Mouse (Mus musculus) lung, embryonic 16.5 days (tissue): ENCODE data around the gene Tmem214. TPM values are rescaled to one million over a fixed set of nuclear protein-coding genes. Genes with fewer than 3 reads are reported as not detected.
"Not testable (repeated sequence)": the region's sequence is repeated elsewhere in the genome, so short reads cannot be mapped to it uniquely, and the experiment has no call there.

Experiments used
- ATAC-seq: fragments of 200-750 bp; cut with Nextera tagmentation; 2 replicates; pipeline ENCODE4 v1.8.0; 2017; ENCODE audit warnings: low read depth, mild to moderate bottlenecking, moderate library complexity
- H3K27ac ChIP-seq: fragments of 300-500 bp; sonication (generic); 2 replicates; pipeline ENCODE4 v1.5.1; 2014; ENCODE audit warnings: mild to moderate bottlenecking, control low read depth, low read length
- H3K27me3 ChIP-seq: fragments of 300-500 bp; sonication (generic); 2 replicates; pipeline ENCODE4 v1.6.1; 2014; ENCODE audit warnings: low read depth, low read length, mixed read lengths; ENCODE audit not compliant: control insufficient read depth, insufficient read depth
- H3K36me3 ChIP-seq: fragments of 300-500 bp; sonication (generic); 2 replicates; pipeline ENCODE4 v1.6.1; 2014; ENCODE audit warnings: low read length; ENCODE audit not compliant: control insufficient read depth, insufficient read depth
- H3K4me1 ChIP-seq: fragments of 300-500 bp; sonication (generic); replicated peaks from 2 replicates; pipeline ENCODE4 v1.6.1; 2014; ENCODE audit warnings: low read length, mixed read lengths; ENCODE audit not compliant: control insufficient read depth, insufficient read depth
- H3K4me2 ChIP-seq: fragments of 300-500 bp; sonication (generic); 2 replicates; pipeline ENCODE4 v1.6.1; 2014; ENCODE audit warnings: low read depth, low read length, control low read depth
- H3K4me3 ChIP-seq: fragments of 300-500 bp; sonication (generic); 2 replicates; pipeline ENCODE4 v1.5.1; 2014; ENCODE audit warnings: mild to moderate bottlenecking, low read length, control low read depth
- H3K9ac ChIP-seq: fragments of 300-500 bp; sonication (generic); 2 replicates; pipeline ENCODE4 v1.6.1; 2014; ENCODE audit warnings: low read length, control low read depth
- H3K9me3 ChIP-seq: fragments of 300-500 bp; sonication (generic); 2 replicates; pipeline ENCODE4 v1.6.1; 2016; ENCODE audit warnings: low read length; ENCODE audit not compliant: control insufficient read depth
- WGBS: fragments of 180-500 bp; shearing (Covaris S2); extraction: QIAGEN DNeasy Blood & Tissue Kit; methylation state at CpG from one replicate; pipeline ENCODE4 v1.1.7; 2014; 5-methylcytosine and 5-hydroxymethylcytosine counted together
- polyA plus RNA-seq: library from polyadenylated mRNA; unstranded; fragments of >200 nt; fragmentation: Nextera tagmentation; extraction: Ambion mirVana; gene quantifications from 2 replicates; pipeline ENCODE4 v1.2.1, GENCODE M21; 2015

The Tmem214 gene
- polyA plus RNA-seq, 1 experiment from 2014 or later: 84.4 TPM

GRCm38 (mm10) chr5:30868981-30869380 is 1.2 kb downstream of the Tmem214 start:
- Histone ChIP-seq H3K27ac (peak overlapping the region; percentile 38; the same call in 1 of the 2 replicates), H3K4me1 (peaks cover 11% of the 10 kb centered on the region), H3K4me3 (peak overlapping the region; percentile 87), H3K4me2 (peak overlapping the region; percentile 85), H3K36me3 (peaks cover 21% of the 10 kb centered on the region), H3K9ac (peak overlapping the region; percentile 91), H3K9me3 (no peaks in the 10 kb centered on the region), H3K27me3 (no peaks in the 10 kb centered on the region)
- WGBS: 15% methylated on average over 9 of the region's 9 CpGs
- ATAC-seq: peak; percentile 32; the same call in 1 of the 2 replicates

GRCm38 (mm10) chr5:30869405-30870130 is 1.8 kb downstream of the Tmem214 start:
- Histone ChIP-seq H3K4me3 (peak overlapping the region; percentile 87), H3K36me3 (peaks cover 27% of the 10 kb centered on the region), H3K4me1 (peaks cover 11% of the 10 kb centered on the region), H3K9ac (peak overlapping the region; percentile 91), H3K9me3 (no peaks in the 10 kb centered on the region), H3K27ac (peak overlapping the region; percentile 45), H3K4me2 (peak overlapping the region; percentile 85), H3K27me3 (no peaks in the 10 kb centered on the region)
- WGBS: under 1% methylated on average over 63 of the region's 63 CpGs
- peak; percentile 95 for ATAC-seq

GRCm38 (mm10) chr5:30870131-30870406 is 2.3 kb downstream of the Tmem214 start:
- Histone ChIP-seq H3K27ac (peak overlapping the region; percentile 45), H3K36me3 (peaks cover 32% of the 10 kb centered on the region), H3K4me1 (peaks cover 11% of the 10 kb centered on the region), H3K4me3 (peak overlapping the region; percentile 87), H3K27me3 (no peaks in the 10 kb centered on the region), H3K9ac (peak overlapping the region; percentile 91), H3K4me2 (peak overlapping the region; percentile 85), H3K9me3 (no peaks in the 10 kb centered on the region)
- WGBS: 13% methylated on average over 2 of the region's 2 CpGs
- no peak for ATAC-seq

GRCm38 (mm10) chr5:30872574-30872973 is 4.8 kb downstream of the Tmem214 start:
- Histone ChIP-seq H3K9me3 (no peaks in the 10 kb centered on the region), H3K27ac (no peak overlapping the region), H3K4me2 (no peak overlapping the region), H3K4me1 (peaks cover 11% of the 10 kb centered on the region), H3K36me3 (peaks cover 54% of the 10 kb centered on the region), H3K9ac (no peak overlapping the region), H3K4me3 (no peak overlapping the region), H3K27me3 (no peaks in the 10 kb centered on the region)
- no peak for ATAC-seq
- WGBS: 88% methylated on average over 9 of the region's 9 CpGs

- no peak overlapping the region for H3K4me3 ChIP-seq
- no peaks in the 10 kb centered on the region for H3K27me3 ChIP-seq
- ATAC-seq: no peak
- peaks cover 56% of the 10 kb centered on the region for H3K36me3 ChIP-seq
- peaks cover 7% of the 10 kb centered on the region for H3K4me1 ChIP-seq
- H3K9ac ChIP-seq: no peak overlapping the region
- WGBS: 79% methylated on average over 7 of the region's 7 CpGs
- H3K4me2 ChIP-seq: no peak overlapping the region
- H3K27ac ChIP-seq: no peak overlapping the region
- no peaks in the 10 kb centered on the region for H3K9me3 ChIP-seq
Observed at GRCm38 (mm10) chr5:30874365-30874764, 6.6 kb downstream of the Tmem214 start.

- Histone ChIP-seq H3K4me1 (no peaks in the 10 kb centered on the region), H3K4me2 (no peak overlapping the region), H3K4me3 (no peak overlapping the region), H3K27ac (no peak overlapping the region), H3K27me3 (no peaks in the 10 kb centered on the region), H3K9ac (no peak overlapping the region), H3K9me3 (no peaks in the 10 kb centered on the region), H3K36me3 (peaks cover 39% of the 10 kb centered on the region)
- 0 out of 2 replicates have a peak, but pooled peaks have one; percentile 8 for ATAC-seq
- WGBS: 28% methylated on average over 6 of the region's 6 CpGs
Observed at GRCm38 (mm10) chr5:30878616-30879015, 10.8 kb downstream of the Tmem214 start.

GRCm38 (mm10) chr5:30879347-30879943 is 11.6 kb downstream of the Tmem214 start:
- Histone ChIP-seq H3K4me3 (no peak overlapping the region), H3K4me1 (no peaks in the 10 kb centered on the region), H3K9me3 (no peaks in the 10 kb centered on the region), H3K9ac (no peak overlapping the region), H3K4me2 (no peak overlapping the region), H3K27ac (no peak overlapping the region), H3K27me3 (no peaks in the 10 kb centered on the region), H3K36me3 (peaks cover 31% of the 10 kb centered on the region)
- ATAC-seq: 0 out of 2 replicates have a peak, but pooled peaks have one; percentile 23
- 56% methylated on average over 5 of the region's 5 CpGs for WGBS

- not testable (repeated sequence) for H3K27me3 ChIP-seq, H3K36me3 ChIP-seq, ATAC-seq, H3K9me3 ChIP-seq, H3K4me3 ChIP-seq, H3K4me1 ChIP-seq, H3K4me2 ChIP-seq, H3K27ac ChIP-seq, H3K9ac ChIP-seq
- 79% methylated on average over 4 of the region's 4 CpGs for WGBS
Observed at GRCm38 (mm10) chr5:30881839-30882238, 14.0 kb downstream of the Tmem214 start.

GRCm38 (mm10) chr5:30886209-30886608 is 18.4 kb downstream of the Tmem214 start:
- ATAC-seq: no peak
- H3K27ac ChIP-seq: no peak overlapping the region
- H3K4me3 ChIP-seq: peak overlapping the region; percentile 67; the same call in 1 of the 2 replicates
- no peaks in the 10 kb centered on the region for H3K36me3 ChIP-seq
- H3K9me3 ChIP-seq: no peaks in the 10 kb centered on the region
- H3K4me2 ChIP-seq: peak overlapping the region; percentile 87
- peak overlapping the region; percentile 83; the same call in 1 of the 2 replicates for H3K9ac ChIP-seq
- no peaks in the 10 kb centered on the region for H3K27me3 ChIP-seq
- 29% methylated on average over 4 of the region's 4 CpGs for WGBS
- peaks cover 13% of the 10 kb centered on the region for H3K4me1 ChIP-seq
